Mouse (Mus musculus) urinary bladder, postnatal 14 days (tissue): ENCODE results near the gene Gm13889.

ENCODE experiments used
- DNase-seq: peaks from one replicate; pipeline ENCODE4 v3.0.0; 2021; ENCODE audit warnings: low spot score

The Gm13889 gene

DNA sequence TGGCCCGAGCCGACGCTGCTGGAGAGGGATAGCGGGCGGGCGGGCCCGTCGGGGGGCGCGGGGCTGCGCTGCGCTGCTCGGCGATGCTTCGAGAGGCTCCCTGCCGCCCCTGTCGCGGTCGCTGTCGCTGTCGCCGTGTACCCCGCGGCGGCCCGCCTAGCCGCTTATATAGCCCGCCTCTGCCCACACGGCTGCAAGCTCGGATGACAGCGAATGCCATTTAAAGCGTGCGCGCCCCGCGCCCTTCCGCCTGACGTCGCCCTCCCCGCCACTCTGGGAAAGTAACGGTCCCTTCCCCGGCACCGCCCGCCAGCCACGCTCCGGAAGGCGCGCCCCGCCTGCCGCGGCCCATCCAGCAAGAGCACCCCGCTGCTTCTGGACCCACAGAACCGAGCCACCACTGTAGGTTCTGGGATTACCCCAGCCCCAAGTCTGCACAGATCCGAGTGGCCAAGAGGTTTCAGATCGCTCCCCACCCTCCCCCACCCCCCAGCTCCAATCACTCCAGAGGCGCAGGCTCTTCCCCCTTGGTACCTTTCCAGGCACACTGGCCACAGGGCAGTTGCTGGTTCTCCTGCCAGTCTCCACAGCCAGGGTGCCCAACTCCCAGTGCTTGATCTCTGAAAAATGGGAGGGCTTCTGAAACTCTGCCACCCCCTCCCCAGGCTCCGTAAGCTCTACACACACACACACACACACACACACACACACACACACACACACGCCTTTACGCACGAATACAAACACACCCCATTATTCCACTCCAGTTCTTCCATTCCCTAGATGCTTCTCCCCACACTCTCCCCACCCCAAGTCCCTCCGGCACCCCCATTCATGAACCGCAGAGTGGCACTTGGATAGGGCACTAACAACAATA is at the start of gene Gm13889:
Gene Gm13889 (minus strand): TSS at position 294 of the 877 bp plus-strand sequence.
- peak; percentile 69 for DNase-seq

GRCm38 (mm10) chr2:94002331-94002730 is 45.3 kb upstream of the Gm13889 start:
- peak; percentile 87 for DNase-seq

- no peak for DNase-seq
Observed at GRCm38 (mm10) chr2:94001918-94002317, 44.9 kb upstream of the Gm13889 start.

DNA sequence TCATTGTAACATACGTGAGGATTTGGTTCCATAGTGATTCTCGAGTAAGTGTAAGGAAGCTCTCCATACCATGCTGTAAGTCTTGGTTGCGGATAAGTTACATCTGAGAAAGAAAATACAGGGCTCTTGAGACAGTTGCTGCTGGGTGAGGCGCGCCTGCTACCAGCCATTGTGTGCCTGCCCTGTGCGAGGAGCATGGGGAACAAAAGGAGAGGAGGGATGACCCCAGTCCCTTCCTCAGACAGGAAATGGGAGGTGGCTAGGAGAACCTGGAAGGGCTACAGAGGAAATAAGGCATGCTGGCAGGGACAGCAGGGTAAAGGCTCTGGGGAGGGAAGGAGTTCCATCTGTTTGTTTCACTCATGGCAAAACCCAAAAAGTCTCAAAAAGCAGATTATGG is 44.4 kb upstream of the Gm13889 start:
- no peak for DNase-seq

DNA sequence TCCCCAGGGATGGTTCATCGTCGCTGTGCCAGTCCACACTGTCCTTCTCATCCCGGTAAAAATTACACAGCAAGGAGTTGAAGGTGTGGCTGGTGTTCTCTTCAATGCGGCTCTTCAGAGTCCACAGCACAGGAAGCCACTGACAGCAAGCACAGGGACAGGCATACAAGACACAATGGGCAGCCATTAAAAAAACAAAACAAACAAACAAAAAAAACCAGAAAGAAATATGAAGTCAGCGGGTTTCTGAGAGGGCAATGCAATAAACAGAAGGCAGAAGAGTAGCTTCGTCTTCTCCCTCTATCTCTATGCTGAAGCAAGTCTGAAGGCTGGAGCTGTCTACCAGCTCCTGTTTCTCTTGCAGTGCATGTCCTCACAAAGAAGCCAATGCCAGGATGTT is 39.3 kb upstream of the Gm13889 start, which contains the start of gene Gm27027:
Gene Gm27027 (minus strand): TSS at position 101 of the 400 bp plus-strand sequence.
- DNase-seq, result no peak

- DNase-seq, result no peak
Observed at GRCm38 (mm10) chr2:93992810-93993209, 35.8 kb upstream of the Gm13889 start.

DNA sequence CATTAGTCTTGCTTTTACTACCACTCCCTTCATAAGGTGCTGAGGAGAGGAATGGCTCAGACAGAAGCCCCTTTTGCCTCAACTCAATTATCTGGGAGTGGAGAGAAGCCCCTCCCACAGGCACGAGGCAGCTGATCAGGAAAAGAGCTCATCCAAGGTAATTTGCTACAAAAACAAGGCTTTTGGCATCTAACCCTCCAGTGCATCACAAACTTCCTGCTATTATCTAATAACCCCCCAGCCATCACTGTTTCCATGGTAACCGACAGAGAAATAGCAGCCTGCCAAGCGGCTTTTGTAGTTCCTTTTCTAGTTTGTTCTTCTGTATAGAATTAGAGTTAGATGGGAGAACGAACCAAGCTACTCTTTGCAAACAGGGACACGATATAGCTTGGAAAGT is 35.3 kb upstream of the Gm13889 start:
- no peak for DNase-seq

DNA sequence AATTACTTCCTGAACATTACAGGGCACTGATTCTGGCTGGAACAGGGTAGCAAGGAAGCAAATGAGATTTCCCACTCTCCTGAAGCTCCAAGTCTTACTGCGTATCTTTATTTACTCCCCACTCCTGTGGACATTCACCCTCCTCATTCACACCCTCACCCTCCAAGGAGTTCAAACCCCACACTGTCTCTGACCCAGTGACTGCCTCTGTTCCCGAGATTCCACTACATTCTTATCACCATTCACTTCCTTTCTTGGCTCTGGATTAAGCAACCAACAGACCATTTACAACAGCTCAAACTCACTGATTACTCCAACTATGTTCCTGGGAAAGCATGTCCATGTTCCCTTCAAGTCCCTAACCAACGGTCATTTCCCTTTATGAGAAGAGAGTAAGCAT is 34.3 kb upstream of the Gm13889 start:
- DNase-seq, result no peak

- no peak for DNase-seq
Observed at GRCm38 (mm10) chr2:93988440-93988839, 31.4 kb upstream of the Gm13889 start.

GRCm38 (mm10) chr2:93982457-93983235 is 25.6 kb upstream of the Gm13889 start:
- peak; percentile 14 for DNase-seq

- DNase-seq, result no peak
Observed at GRCm38 (mm10) chr2:93979249-93980120, 22.5 kb upstream of the Gm13889 start.

GRCm38 (mm10) chr2:93976436-93977252 is 19.6 kb upstream of the Gm13889 start:
- DNase-seq, result peak; percentile 48

GRCm38 (mm10) chr2:93975526-93976435 is 18.8 kb upstream of the Gm13889 start:
- DNase-seq, result no peak

DNA sequence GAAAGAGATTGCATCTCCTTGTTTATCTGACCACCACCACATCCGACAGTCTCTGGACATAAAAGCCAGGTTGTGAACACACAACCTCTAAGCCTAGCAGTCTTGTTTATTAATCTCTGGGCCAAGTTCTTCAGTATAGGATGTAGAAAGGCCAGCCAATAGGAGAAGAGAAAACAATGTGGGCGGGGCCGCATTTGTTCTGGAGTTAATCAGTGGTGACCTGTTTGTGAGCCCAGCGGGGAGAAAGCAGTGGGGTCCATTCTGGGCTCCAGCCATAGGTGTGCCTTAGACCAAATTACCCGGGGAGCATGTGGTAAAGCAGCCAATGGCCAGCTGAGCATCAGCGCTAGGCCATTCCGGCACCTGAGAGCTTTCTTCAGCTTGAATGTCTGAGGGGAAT is 18.0 kb upstream of the Gm13889 start:
- no peak for DNase-seq

GRCm38 (mm10) chr2:93971647-93972046 is 14.6 kb upstream of the Gm13889 start:
- DNase-seq, result no peak

DNA sequence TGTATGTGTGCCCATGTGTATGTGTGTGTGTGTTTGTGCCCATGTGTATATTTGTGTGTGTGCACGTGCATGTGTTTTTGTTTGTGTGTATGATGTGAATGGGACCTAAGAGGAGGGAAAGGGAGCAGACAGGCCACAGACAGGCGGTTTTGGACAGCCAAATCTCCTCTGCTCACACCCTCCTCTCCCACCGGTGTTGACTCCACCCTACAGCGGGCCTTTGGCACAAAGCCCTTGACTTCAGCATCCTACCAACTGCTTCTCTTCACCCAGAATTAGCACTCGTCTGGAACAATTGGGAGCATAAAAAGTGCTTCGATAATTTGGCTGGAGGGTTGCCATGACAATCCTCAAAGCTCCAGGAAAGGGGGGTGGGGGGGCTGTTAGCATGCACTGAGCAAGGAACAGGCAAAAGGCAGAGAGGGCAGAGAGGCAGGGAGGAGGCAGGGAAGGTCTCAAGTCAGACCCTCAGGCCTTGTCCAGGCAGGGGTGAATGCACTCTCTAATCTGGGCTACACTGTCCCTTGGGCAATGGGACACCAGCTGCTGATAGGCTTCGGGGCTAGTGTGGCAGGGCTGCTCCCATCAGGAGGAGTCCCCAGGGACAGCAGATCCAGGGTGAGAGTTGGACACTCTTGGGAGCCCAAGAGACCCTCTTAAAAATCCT is 7.6 kb upstream of the Gm13889 start:
- peak; percentile 22 for DNase-seq

- no peak for DNase-seq
Observed at GRCm38 (mm10) chr2:93963802-93964201, 6.8 kb upstream of the Gm13889 start.

DNA sequence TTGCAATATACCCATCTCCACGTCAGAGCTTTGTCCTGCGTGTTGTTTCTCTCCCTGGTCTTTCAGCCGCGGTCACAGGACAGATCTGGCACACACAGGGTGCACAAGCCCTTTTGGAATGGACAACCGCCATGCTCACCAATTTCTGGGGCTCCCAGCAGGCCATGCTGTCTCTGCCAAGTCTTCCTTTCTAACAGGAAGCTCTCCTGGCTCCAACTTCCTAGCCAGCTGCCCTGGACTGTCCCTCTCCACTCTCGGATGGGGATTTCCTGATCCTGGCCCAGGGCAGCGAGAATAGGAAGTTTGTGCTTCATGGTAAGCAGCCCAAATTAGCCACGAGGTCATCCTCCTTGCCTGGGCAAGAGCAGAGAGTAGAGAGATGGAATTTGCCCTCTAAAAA is 4.7 kb upstream of the Gm13889 start:
- DNase-seq, result no peak

GRCm38 (mm10) chr2:93959346-93959745 is 2.3 kb upstream of the Gm13889 start:
- DNase-seq, result no peak

- DNase-seq, result no peak
Observed at GRCm38 (mm10) chr2:93958216-93958615, 1.2 kb upstream of the Gm13889 start.
